Mouse (Mus musculus): ENCODE results near the gene Pbld1. TPM values are rescaled to one million over a fixed set of nuclear protein-coding genes. Genes with fewer than 3 reads are reported as not detected.

Gene Pbld1
- polyA plus RNA-seq, 1 experiment from 2014 or later, result 13.7 TPM

- Histone ChIP-seq H3K9me3 (replicated peaks; ENCODE audit: low read length) (no peaks in the 10 kb centered on the region), H3K9ac (ENCODE audit: low read depth, low read length) (no peak overlapping the region), H3K4me2 (ENCODE audit: low read length) (no peak overlapping the region), H3K4me3 (replicated peaks; ENCODE audit: low read depth, low read length) (no peak overlapping the region), H3K4me1 (replicated peaks; ENCODE audit: insufficient read depth, low read length) (no peaks in the 10 kb centered on the region), H3K36me3 (ENCODE audit: insufficient read depth, low read length) (no peaks in the 10 kb centered on the region), H3K27ac (no peak overlapping the region), H3K27me3 (ENCODE audit: insufficient read depth, low read length) (no peaks in the 10 kb centered on the region)
- TF ChIP-seq CTCF (IDR thresholded peaks at IDR 0.05; ENCODE audit: low read depth), result no peak
- ATAC-seq (replicated peaks; ENCODE audit: low FRiP score, low read depth) (no peak), DNase-seq (ENCODE audit: low spot score) (no peak)
- 67% methylated on average over 3 of the region's 3 CpGs for WGBS
Measured at GRCm38 (mm10) chr10:63032956-63033355, 27.0 kb upstream of the Pbld1 start.

- 56% methylated on average over 14 of the region's 14 CpGs for WGBS
- no peak overlapping the region for H3K9ac ChIP-seq (ENCODE audit: low read depth, low read length)
- H3K4me3 ChIP-seq (replicated peaks; ENCODE audit: low read depth, low read length), result no peak overlapping the region
- ATAC-seq (replicated peaks; ENCODE audit: low FRiP score, low read depth) (peak; percentile 68; the same call in 1 of the 2 replicates), DNase-seq (ENCODE audit: low spot score) (no peak)
- peak overlapping the region; percentile 31; the same call in 1 of the 2 replicates for H3K27ac ChIP-seq
- no peaks in the 10 kb centered on the region for H3K9me3 ChIP-seq (replicated peaks; ENCODE audit: low read length)
- no peaks in the 10 kb centered on the region for H3K27me3 ChIP-seq (ENCODE audit: insufficient read depth, low read length)
- no peak for TF ChIP-seq CTCF (IDR thresholded peaks at IDR 0.05; ENCODE audit: low read depth)
- peak overlapping the region; percentile 19; the same call in 1 of the 2 replicates for H3K4me2 ChIP-seq (ENCODE audit: low read length)
- H3K4me1 ChIP-seq (replicated peaks; ENCODE audit: insufficient read depth, low read length), result no peaks in the 10 kb centered on the region
- H3K36me3 ChIP-seq (ENCODE audit: insufficient read depth, low read length), result no peaks in the 10 kb centered on the region
Measured at GRCm38 (mm10) chr10:63038571-63039320, 21.2 kb upstream of the Pbld1 start.

- no peak for ATAC-seq (replicated peaks; ENCODE audit: low FRiP score, low read depth)
- Histone ChIP-seq H3K27me3 (ENCODE audit: insufficient read depth, low read length) (no peaks in the 10 kb centered on the region), H3K4me2 (ENCODE audit: low read length) (no peak overlapping the region), H3K4me3 (replicated peaks; ENCODE audit: low read depth, low read length) (no peak overlapping the region), H3K27ac (no peak overlapping the region), H3K4me1 (replicated peaks; ENCODE audit: insufficient read depth, low read length) (no peaks in the 10 kb centered on the region), H3K9me3 (replicated peaks; ENCODE audit: low read length) (no peaks in the 10 kb centered on the region), H3K36me3 (ENCODE audit: insufficient read depth, low read length) (no peaks in the 10 kb centered on the region), H3K9ac (ENCODE audit: low read depth, low read length) (no peak overlapping the region)
- no peak for TF ChIP-seq CTCF (IDR thresholded peaks at IDR 0.05; ENCODE audit: low read depth)
- 74% methylated on average over 5 of the region's 5 CpGs for WGBS
- DNase-seq (ENCODE audit: low spot score), result no peak
Measured at GRCm38 (mm10) chr10:63039867-63040628, 19.9 kb upstream of the Pbld1 start.

GRCm38 (mm10) chr10:63043154-63043553 lies 16.8 kb upstream of the Pbld1 start:
- ATAC-seq (replicated peaks; ENCODE audit: low FRiP score, low read depth) (no peak), DNase-seq (ENCODE audit: low spot score) (no peak)
- Histone ChIP-seq H3K9me3 (replicated peaks; ENCODE audit: low read length) (no peaks in the 10 kb centered on the region), H3K4me3 (replicated peaks; ENCODE audit: low read depth, low read length) (no peak overlapping the region), H3K36me3 (ENCODE audit: insufficient read depth, low read length) (no peaks in the 10 kb centered on the region), H3K4me2 (ENCODE audit: low read length) (no peak overlapping the region), H3K4me1 (replicated peaks; ENCODE audit: insufficient read depth, low read length) (no peaks in the 10 kb centered on the region), H3K27ac (no peak overlapping the region), H3K9ac (ENCODE audit: low read depth, low read length) (no peak overlapping the region), H3K27me3 (ENCODE audit: insufficient read depth, low read length) (no peaks in the 10 kb centered on the region)
- peak; percentile 61 for TF ChIP-seq CTCF (IDR thresholded peaks at IDR 0.05; ENCODE audit: low read depth)
- WGBS, result 66% methylated on average over 3 of the region's 3 CpGs

GRCm38 (mm10) chr10:63047751-63048150 lies 12.2 kb upstream of the Pbld1 start:
- Histone ChIP-seq H3K4me1 (replicated peaks; ENCODE audit: insufficient read depth, low read length) (no peaks in the 10 kb centered on the region), H3K4me3 (replicated peaks; ENCODE audit: low read depth, low read length) (no peak overlapping the region), H3K27ac (no peak overlapping the region), H3K9ac (ENCODE audit: low read depth, low read length) (no peak overlapping the region), H3K36me3 (ENCODE audit: insufficient read depth, low read length) (no peaks in the 10 kb centered on the region), H3K9me3 (replicated peaks; ENCODE audit: low read length) (no peaks in the 10 kb centered on the region), H3K4me2 (ENCODE audit: low read length) (no peak overlapping the region), H3K27me3 (ENCODE audit: insufficient read depth, low read length) (no peaks in the 10 kb centered on the region)
- no peak for TF ChIP-seq CTCF (IDR thresholded peaks at IDR 0.05; ENCODE audit: low read depth)
- WGBS, result 88% methylated on average over 8 of the region's 8 CpGs
- ATAC-seq (replicated peaks; ENCODE audit: low FRiP score, low read depth) (no peak), DNase-seq (ENCODE audit: low spot score) (no peak)

GRCm38 (mm10) chr10:63049106-63049505 lies 10.9 kb upstream of the Pbld1 start:
- Histone ChIP-seq H3K4me3 (replicated peaks; ENCODE audit: low read depth, low read length) (no peak overlapping the region), H3K36me3 (ENCODE audit: insufficient read depth, low read length) (no peaks in the 10 kb centered on the region), H3K4me1 (replicated peaks; ENCODE audit: insufficient read depth, low read length) (no peaks in the 10 kb centered on the region), H3K27me3 (ENCODE audit: insufficient read depth, low read length) (no peaks in the 10 kb centered on the region), H3K27ac (no peak overlapping the region), H3K4me2 (ENCODE audit: low read length) (no peak overlapping the region), H3K9me3 (replicated peaks; ENCODE audit: low read length) (no peaks in the 10 kb centered on the region), H3K9ac (ENCODE audit: low read depth, low read length) (no peak overlapping the region)
- ATAC-seq (replicated peaks; ENCODE audit: low FRiP score, low read depth), result no peak
- no peak for DNase-seq (ENCODE audit: low spot score)
- no peak for TF ChIP-seq CTCF (IDR thresholded peaks at IDR 0.05; ENCODE audit: low read depth)
- WGBS, result 69% methylated on average over 1 of the region's 2 CpGs
